Mouse (Mus musculus): ENCODE results near the gene Exoc8.

Exoc8 gene

DNA sequence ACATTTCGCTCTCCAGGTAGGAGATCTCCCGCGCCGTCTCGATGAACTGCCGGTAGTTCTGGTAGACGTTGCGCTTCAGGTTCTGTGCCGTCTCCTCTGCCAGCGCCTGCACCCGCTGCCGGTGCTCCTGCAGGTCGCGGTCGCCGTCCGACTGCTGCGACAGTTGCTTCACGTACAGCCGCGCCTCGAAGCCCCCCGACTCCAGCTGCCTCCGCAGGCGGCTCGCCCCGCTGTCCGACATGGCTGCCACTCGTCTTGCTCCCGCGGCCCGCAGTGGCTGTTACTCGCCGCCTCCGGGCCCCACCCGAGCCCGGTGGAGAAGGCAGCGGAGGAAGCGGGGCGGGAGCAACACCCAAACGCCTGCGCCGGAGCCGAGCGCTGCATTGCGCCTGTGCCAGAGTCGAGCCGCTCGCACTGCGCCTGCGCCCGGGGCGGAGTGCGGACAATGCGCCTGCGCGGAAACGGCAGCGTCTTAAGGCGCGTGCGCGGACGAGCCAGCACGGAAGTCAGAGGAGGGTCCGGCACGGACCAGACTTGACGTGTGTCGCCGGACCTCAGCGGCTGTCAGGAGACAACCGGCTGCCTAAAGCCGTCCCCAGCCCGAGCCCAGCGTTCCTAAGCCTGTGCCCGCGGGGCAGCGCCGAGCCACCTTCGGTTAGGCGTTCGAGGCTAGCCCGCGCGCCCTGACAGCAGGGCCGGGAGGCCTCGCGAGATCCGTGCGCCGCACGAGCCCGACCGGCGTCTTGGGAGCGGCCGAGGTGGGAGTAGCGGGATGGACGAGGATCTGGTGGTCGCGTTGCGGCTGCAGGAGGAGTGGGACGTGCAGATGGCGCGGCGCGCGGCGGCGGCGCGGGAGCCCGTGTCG lies at the start of gene Exoc8, which contains the start of gene Sprtn:
Exoc8 (minus strand) TSS at position 320 of the 865 bp plus-strand sequence.
Sprtn (plus strand) TSS at position 501 of the 865 bp plus-strand sequence.
- in situ Hi-C loops (cut with MboI, MseI): no loop called here

DNA sequence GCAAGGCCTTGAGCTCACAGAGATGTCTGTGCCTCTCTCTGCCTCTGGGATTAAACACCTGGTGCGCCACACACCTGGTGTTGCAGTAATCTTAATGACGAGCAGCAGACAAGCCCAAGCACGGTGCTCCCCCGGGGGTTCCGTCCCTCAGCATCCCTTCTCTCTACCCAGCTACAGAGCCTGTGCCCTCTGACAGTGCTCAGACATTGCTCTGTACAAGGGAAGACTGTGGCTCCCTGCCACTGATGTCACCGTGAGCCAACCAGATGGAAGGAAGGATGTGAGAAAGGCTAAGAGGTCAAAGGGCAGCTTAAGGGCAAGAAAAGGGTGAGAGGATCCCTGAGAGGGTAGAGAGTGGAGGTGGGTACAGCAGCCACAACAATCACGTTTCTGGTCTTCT lies 46.9 kb upstream of the Exoc8 start:
- in situ Hi-C loops (cut with MboI, MseI): no loop called here

- in situ Hi-C loops (cut with MboI, MseI): no loop called here
Measured at GRCm38 (mm10) chr8:124943801-124944200, 46.3 kb upstream of the Exoc8 start.

- in situ Hi-C loops (cut with MboI, MseI): no loop called here
Measured at GRCm38 (mm10) chr8:124937293-124937692, 39.8 kb upstream of the Exoc8 start.

DNA sequence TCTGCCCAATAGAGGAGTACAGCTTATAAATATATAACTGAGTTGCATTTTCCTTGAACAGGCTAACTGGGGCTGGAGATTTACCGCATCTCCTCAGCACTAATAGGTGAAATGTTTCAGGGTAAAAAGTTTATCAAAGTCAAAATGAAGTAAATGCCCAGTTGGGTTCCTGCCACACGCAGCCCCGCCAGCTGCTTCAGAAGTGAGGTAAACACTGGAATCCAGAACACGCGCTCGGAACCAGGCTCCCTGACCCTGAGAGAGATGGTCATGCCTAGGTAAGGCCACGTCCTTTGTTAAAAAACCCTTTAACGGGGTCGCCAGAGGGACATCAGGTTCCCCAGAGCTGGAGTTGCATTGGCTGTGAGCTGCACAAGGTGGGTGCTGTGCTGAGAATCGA lies 39.2 kb upstream of the Exoc8 start:
- in situ Hi-C loops (cut with MboI, MseI): no loop called here

GRCm38 (mm10) chr8:124935116-124935515 lies 37.6 kb upstream of the Exoc8 start:
- in situ Hi-C loops (cut with MboI, MseI): no loop called here

DNA sequence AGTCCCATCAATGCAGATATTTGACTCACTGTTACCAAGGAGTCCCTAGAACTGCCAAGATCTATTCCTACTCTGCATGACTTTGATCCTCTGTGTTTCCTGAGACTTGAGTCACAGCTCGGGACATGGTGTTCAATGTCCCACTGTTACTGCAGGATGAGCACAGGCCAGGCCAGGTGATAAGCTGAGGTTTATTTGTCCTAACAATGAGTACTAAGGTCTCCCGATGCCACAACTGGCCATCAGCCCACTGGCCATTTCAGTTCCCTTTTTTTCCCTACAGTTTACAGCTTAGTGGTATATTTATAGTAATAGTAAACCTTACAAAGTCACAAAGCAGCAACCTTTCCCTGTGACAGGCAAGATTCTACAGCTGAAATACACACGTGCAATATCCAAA lies 34.9 kb upstream of the Exoc8 start:
- in situ Hi-C loops (cut with MboI, MseI): no loop called here

DNA sequence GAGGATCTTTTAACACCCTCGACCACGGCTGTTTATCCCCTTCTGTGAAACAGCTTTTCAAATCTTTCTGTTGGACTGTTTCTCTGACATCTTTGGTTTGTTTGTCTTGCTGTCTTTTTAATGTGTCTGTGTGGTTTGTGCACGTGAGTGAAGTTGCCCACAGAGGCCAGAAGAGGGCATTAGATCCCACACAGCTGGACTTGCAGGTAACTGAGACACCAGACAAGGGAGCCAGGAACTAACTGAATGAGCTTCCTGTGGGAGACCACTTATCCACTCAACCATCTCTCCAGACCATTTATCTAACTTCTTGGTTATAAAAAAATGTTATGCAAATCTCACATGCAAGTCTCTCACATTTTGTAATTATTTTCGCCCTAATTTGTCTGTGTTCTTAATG lies 33.1 kb upstream of the Exoc8 start:
- in situ Hi-C loops (cut with MboI, MseI): no loop called here

- in situ Hi-C loops (cut with MboI, MseI): no loop called here
Measured at GRCm38 (mm10) chr8:124930086-124930485, 32.6 kb upstream of the Exoc8 start.

DNA sequence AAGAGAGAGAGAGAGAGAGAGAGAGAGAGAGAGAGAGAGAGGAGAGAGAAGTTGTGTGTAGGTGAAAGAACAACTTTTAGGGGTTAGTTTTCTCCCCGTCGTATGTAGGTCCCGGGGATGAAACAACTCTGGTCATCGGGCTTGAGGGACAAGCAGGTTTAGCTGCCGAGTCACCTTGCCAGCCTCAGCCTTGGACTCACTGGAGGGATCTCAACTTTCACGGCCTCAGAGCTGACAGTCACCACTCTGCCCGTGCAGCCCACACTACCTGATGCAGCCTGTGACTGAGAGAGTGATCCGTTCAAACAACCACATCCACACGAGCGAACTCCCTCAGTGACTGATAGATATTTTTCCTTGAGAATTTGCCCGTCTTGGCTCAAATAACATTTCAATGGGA lies 31.5 kb upstream of the Exoc8 start:
- in situ Hi-C loops (cut with MboI, MseI): no loop called here

DNA sequence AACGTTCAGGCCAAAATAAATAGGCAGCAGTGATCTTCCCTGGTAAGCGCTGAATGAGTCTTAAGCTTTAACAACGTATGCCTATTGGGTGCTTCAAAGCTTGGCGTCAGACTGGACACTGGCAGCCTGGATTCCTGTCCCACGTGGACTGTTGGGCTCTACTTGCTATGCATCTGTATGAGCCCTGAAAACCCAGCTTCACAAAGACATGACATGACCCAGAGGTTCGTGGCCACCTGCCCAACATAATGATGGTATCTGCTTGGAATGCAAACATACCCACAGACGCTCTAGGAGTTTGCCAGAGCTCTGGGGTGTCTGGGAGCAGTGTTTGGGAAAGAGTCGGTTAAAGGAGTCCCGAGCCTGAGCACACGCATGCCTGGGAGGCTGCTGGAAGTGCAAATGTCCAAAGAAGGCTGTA lies 28.9 kb upstream of the Exoc8 start:
- in situ Hi-C loops (cut with MboI, MseI): no loop called here

GRCm38 (mm10) chr8:124925544-124926266 lies 28.2 kb upstream of the Exoc8 start:
- in situ Hi-C loops (cut with MboI, MseI): no loop called here

- in situ Hi-C loops (cut with MboI, MseI): loop anchor here (25.0 kb wide), 1 partner anchor 1538 kb away; no protein-coding TSS in a partner anchor
Measured at GRCm38 (mm10) chr8:124923971-124924652, 26.6 kb upstream of the Exoc8 start.

DNA sequence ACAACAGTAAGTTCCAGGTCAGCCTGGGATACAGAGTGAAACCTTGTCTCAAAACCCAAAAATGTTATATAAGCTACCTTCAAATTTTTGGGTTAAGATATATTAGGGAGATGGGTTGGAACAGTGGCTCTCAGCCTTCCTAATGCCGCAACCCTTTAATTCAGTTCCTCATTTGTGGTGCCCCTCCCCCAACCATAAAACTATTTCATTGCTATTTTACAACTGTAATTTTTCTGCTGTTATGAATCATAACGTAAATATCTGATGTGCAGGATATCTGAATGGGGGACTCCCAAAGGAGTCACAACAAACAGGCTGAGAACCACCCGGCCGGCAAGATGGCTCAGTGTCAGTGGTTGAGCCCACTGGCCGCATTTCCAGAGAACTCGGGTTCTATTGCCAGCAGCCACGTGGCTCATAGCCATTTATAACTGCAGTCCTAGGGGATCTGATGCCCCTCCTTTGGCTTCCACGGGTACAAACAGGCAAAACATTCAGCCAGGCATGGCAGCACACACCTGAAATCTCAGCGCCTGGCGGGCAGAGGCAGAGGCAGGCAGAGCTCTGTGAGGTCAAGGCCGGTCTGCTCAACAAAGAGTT lies 25.1 kb upstream of the Exoc8 start:
- in situ Hi-C loops (cut with MboI, MseI): loop anchor here (25.0 kb wide), 1 partner anchor 1540 kb away; no protein-coding TSS in a partner anchor

- in situ Hi-C loops (cut with MboI, MseI): loop anchor here (25.0 kb wide), 1 partner anchor 1541 kb away; no protein-coding TSS in a partner anchor
Measured at GRCm38 (mm10) chr8:124921369-124922279, 24.1 kb upstream of the Exoc8 start.

- in situ Hi-C loops (cut with MboI, MseI): loop anchor here (25.0 kb wide), 1 partner anchor 1544 kb away; no protein-coding TSS in a partner anchor
Measured at GRCm38 (mm10) chr8:124917741-124918484, 20.4 kb upstream of the Exoc8 start.

DNA sequence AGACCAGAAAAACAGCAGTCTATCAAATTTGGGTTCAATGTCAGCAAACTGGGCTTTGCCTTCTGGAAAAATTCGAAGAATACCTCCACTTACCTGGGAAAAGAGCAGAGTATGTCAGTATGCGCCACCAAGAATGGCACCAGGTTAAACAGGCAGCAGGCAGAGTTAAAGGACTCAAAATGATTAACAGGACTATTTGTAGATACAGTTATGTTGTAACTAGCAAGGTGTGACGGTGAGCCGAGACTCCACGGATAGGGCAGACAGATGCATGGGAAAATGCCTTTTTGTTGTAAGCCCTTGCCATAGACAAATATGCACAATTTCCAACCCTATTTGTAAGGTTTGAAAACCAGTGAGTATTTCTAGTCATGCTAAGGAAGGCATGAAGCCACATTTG lies 16.6 kb upstream of the Exoc8 start:
- in situ Hi-C loops (cut with MboI, MseI): loop anchor here (25.0 kb wide), 1 partner anchor 1548 kb away; no protein-coding TSS in a partner anchor

DNA sequence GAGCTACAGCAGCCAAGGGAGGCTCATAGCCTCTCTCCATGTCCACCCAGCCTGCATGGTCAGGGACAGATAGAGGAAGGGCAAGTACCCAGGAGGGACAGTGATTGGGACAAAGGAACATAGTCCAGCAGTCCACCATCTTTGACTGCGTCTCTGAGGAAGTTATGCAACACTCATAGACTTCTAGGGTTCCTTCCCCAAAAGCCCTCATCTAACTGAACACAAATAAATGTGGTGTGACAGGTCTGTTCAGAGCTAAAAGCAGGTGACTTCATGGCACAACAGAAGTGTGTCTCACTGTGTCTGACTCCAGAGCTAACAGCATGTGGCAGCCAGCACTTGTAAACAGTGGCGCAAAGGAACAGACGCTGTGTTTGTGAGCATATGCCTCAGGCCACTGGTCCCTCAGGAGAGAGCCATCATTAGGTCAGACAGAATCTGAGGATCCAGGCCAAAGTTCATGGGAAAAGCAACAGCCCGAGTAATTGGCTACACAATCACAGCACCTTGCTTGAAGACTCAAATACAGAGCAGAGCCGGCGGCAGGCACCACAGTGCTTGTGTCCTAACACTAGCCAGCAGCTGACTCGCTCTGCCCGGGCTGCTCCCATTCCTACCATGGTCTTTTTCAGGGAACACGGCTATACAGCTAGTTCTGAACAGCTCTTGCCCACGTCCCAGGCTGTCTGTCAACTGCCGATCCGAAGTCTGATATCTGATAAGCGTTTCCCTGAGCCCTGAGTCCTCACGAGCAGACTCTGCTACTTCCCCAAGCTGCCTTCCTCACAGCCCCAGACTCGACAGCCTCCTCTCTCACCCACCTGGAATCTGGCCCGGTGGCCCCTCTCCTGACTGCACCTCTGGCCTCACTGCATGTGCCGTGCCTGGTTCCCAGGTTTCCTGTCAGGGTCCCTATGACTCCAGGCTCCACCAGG lies 14.7 kb upstream of the Exoc8 start:
- in situ Hi-C loops (cut with MboI, MseI): loop anchor here (25.0 kb wide), 1 partner anchor 1550 kb away; no protein-coding TSS in a partner anchor

Data from T-helper 2 cell (primary cell).